Mouse (Mus musculus) heart, adult 2 months (tissue): Measurements from ENCODE around the gene Ank3.

Experiments
- CTCF ChIP-seq: fragments of 200-600 bp; IDR thresholded peaks from 2 replicates; pipeline ENCODE4 v1.8.1; 2022; ENCODE audit warnings: antibody characterized with exemption, mild to moderate bottlenecking, moderate library complexity
- EP300 ChIP-seq: fragments of 200-500 bp; IDR thresholded peaks from 2 replicates; pipeline ENCODE4 v1.6.1; 2011; ENCODE audit warnings: low read depth, low read length, control low read depth; ENCODE audit not compliant: insufficient read depth

DNA sequence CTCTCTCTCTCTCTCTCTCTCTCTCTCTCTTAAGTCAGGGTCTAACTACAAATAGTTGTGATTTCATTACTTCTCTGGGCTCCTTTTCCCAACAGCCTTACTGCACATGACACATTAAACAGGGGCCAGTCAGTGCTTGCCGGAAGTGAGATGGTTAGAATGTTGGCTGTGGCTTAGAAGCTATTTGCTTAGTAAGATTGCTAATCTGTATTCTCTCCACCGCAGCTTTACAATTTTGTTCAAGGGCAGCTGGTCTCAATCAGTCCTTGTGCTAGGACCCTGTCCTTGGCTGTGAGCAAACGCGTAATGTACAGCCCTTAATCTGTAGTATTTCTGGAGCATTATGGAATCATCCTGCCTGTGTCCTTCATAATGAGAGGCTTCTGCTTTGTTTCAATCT is 31.6 kb downstream of the Ank3 start:
- TF ChIP-seq CTCF (no peak), EP300 (no peak)
